Mouse (Mus musculus) G1E (cell line): ENCODE results near the gene Bglap. TPM values are rescaled to one million over a fixed set of nuclear protein-coding genes. Genes with fewer than 3 reads are reported as not detected.

Source experiments
- ATAC-seq: 2 replicates; pipeline ENCODE4 v1.8.0; 2016; ENCODE audit warnings: mild to moderate bottlenecking; ENCODE audit not compliant: insufficient number of reproducible peaks, poor library complexity, low FRiP score, severe bottlenecking; ENCODE audit errors: extremely low read depth
- DNase-seq: peaks from one replicate; pipeline ENCODE4 v3.0.0; 2012; ENCODE audit warnings: low spot score
- H3K27me3 ChIP-seq: 2 replicates; pipeline ENCODE4 v1.6.1; 2012; ENCODE audit warnings: mild to moderate bottlenecking, low read length, inconsistent platforms; ENCODE audit not compliant: insufficient read depth
- H3K36me3 ChIP-seq: replicated peaks from 2 replicates; pipeline ENCODE3; 2012; ENCODE audit warnings: mild to moderate bottlenecking, inconsistent platforms
- H3K4me1 ChIP-seq: 2 replicates; pipeline ENCODE4 v1.6.1; 2012; ENCODE audit warnings: low read depth, low read length, inconsistent platforms, mixed read lengths; ENCODE audit not compliant: insufficient read depth
- H3K4me3 ChIP-seq: 2 replicates; pipeline ENCODE4 v1.5.1; 2012; ENCODE audit warnings: low read depth, mild to moderate bottlenecking, inconsistent platforms, low read length, moderate library complexity, mixed read lengths
- H3K9me3 ChIP-seq: replicated peaks from 2 replicates; pipeline ENCODE4 v1.6.1; 2012; ENCODE audit warnings: inconsistent platforms
- CTCF ChIP-seq: IDR thresholded peaks from 2 replicates; pipeline ENCODE4 v1.5.1; 2012; ENCODE audit warnings: low read depth, low read length, inconsistent platforms, mixed read lengths
- GATA1 ChIP-seq: IDR thresholded peaks from 2 replicates; pipeline ENCODE4 v1.6.1; 2012; ENCODE audit warnings: borderline replicate concordance, low read length, inconsistent platforms, mixed read lengths
- GATA2 ChIP-seq: IDR thresholded peaks from 2 replicates; pipeline ENCODE4 v1.6.1; 2012; ENCODE audit warnings: low read depth, low read length, inconsistent platforms, borderline replicate concordance
- POLR2AphosphoS5 ChIP-seq: IDR thresholded peaks from 2 replicates; pipeline ENCODE4 v1.6.1; 2012; ENCODE audit warnings: low read depth, low read length, inconsistent platforms; ENCODE audit not compliant: insufficient replicate concordance
- TAL1 ChIP-seq: conservative IDR thresholded peaks from 2 replicates; pipeline ENCODE4 v1.6.1; 2012; ENCODE audit warnings: low read depth, low read length, inconsistent platforms, mixed read lengths
- polyA plus RNA-seq: library from polyadenylated mRNA; stranded (reverse); fragments of >175 nt; gene quantifications from 2 replicates; pipeline ENCODE4 v1.2.3, GENCODE M21; 2012
- total RNA-seq, 2 experiments: library from RNA; stranded (forward) in 1 of 2; stranded (reverse) in 1 of 2; fragments of 200-1000 nt in 1 of 2; fragments of >200 nt in 1 of 2; fragmentation: Nextera tagmentation in 1 of 2; gene quantifications; 2 replicates each; pipeline ENCODE4 v1.2.3; 2014 to 2017

Bglap gene
- total and polyA plus RNA-seq, 3 experiments = not detected

- Histone ChIP-seq H3K27me3 (peaks cover 7% of the 10 kb centered on the region; the same call in 1 of the 2 replicates), H3K9me3 (no peaks in the 10 kb centered on the region), H3K4me3 (no peak overlapping the region), H3K36me3 (peaks cover 73% of the 10 kb centered on the region), H3K4me1 (peaks cover 41% of the 10 kb centered on the region)
- ATAC-seq (no peak), DNase-seq (no peak)
- TF ChIP-seq POLR2AphosphoS5 (no peak), GATA2 (no peak), GATA1 (no peak), CTCF (no peak), TAL1 (no peak)
These were observed 22.5 kb downstream of the Bglap start for GRCm38 (mm10) chr3:88361612-88362313.

- H3K4me1 ChIP-seq = peaks cover 41% of the 10 kb centered on the region
- DNase-seq = no peak
- ATAC-seq = no peak
These were observed 23.2 kb downstream of the Bglap start for GRCm38 (mm10) chr3:88361096-88361495.

DNA sequence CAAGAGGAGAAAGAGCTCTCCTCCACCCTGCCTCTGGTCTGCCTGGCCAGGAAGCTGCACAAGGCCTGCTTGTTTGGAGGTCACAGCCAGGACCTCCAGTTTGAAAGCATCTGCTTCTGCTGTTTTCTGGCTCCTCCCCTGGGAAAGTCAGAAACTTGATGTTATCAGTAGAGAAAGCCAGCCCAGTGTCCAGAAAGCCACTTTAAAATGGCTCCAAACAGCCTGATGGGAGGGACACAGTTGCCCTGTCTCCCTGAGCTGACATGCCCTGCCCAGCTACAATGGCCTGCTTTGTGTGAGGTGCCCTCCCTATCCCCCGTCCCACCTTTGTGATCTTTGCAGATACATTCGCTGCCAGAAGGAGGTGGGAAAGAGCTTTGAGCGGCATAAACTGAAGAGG lies 24.3 kb downstream of the Bglap start:
- Histone ChIP-seq H3K27me3 (no peaks in the 10 kb centered on the region), H3K9me3 (no peaks in the 10 kb centered on the region), H3K36me3 (peaks cover 91% of the 10 kb centered on the region), H3K4me1 (peaks cover 38% of the 10 kb centered on the region), H3K4me3 (no peak overlapping the region)
- TF ChIP-seq GATA2 = no peak
- no peak for TF ChIP-seq CTCF
- no peak for TF ChIP-seq TAL1
- no peak for TF ChIP-seq GATA1
- no peak for TF ChIP-seq POLR2AphosphoS5
- ATAC-seq (no peak), DNase-seq (no peak)

More at GRCm38 (mm10) chr3:88361096-88361495, 23.2 kb downstream of the Bglap start:
- TF ChIP-seq GATA2 = no peak
- no peak for TF ChIP-seq CTCF
- no peak for TF ChIP-seq GATA1
- no peak for TF ChIP-seq TAL1
- Histone ChIP-seq H3K27me3 (peaks cover 7% of the 10 kb centered on the region; the same call in 1 of the 2 replicates), H3K36me3 (peaks cover 80% of the 10 kb centered on the region), H3K9me3 (no peaks in the 10 kb centered on the region), H3K4me3 (no peak overlapping the region)

- no peak for ATAC-seq
- TF ChIP-seq TAL1 (no peak), CTCF (no peak)
- no peak for DNase-seq
- Histone ChIP-seq H3K36me3 (peaks cover 95% of the 10 kb centered on the region), H3K4me1 (peaks cover 36% of the 10 kb centered on the region), H3K9me3 (no peaks in the 10 kb centered on the region), H3K4me3 (no peak overlapping the region), H3K27me3 (no peaks in the 10 kb centered on the region)
These were observed 24.7 kb downstream of the Bglap start for GRCm38 (mm10) chr3:88359584-88359983.

GRCm38 (mm10) chr3:88354396-88355165 lies 29.7 kb downstream of the Bglap start:
- H3K9me3 ChIP-seq = no peaks in the 10 kb centered on the region
- H3K36me3 ChIP-seq = peaks cover 100% of the 10 kb centered on the region
- ATAC-seq (no peak), DNase-seq (no peak)
- H3K27me3 ChIP-seq = no peaks in the 10 kb centered on the region; the same call in 1 of the 2 replicates
- H3K4me1 ChIP-seq = peaks cover 3% of the 10 kb centered on the region; the same call in 1 of the 2 replicates
- H3K4me3 ChIP-seq = no peak overlapping the region
- TF ChIP-seq GATA2 (no peak), GATA1 (no peak), TAL1 (no peak), CTCF (no peak), POLR2AphosphoS5 (no peak)

DNA sequence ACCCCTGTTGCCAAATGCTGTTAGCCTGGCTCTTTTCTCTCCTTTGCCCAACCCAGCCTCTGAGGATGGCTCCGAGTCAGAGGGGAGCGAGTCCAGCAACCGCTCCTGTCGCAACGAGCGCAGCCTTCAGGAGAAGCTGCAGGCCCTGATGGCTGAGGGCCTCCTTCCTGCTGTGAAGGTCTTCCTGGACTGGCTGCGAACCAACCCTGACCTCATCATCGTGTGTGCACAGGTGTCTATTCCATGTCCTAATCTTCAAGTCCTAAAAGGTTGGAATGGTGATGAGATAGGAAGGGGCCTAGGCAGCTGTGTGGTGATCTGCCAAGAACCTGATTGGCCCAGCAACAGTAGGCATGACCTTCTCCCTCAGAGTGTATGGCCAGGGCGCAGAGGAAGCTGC lies 31.4 kb downstream of the Bglap start:
- Histone ChIP-seq H3K4me3 (no peak overlapping the region), H3K9me3 (no peaks in the 10 kb centered on the region), H3K27me3 (no peaks in the 10 kb centered on the region; the same call in 1 of the 2 replicates), H3K36me3 (peaks cover 100% of the 10 kb centered on the region), H3K4me1 (no peaks in the 10 kb centered on the region; the same call in 1 of the 2 replicates)
- ATAC-seq (no peak), DNase-seq (no peak)
- no peak for TF ChIP-seq GATA2
- no peak for TF ChIP-seq CTCF
- TF ChIP-seq TAL1 = no peak
- no peak for TF ChIP-seq POLR2AphosphoS5
- no peak for TF ChIP-seq GATA1
